8 mouse cellular contexts compared by ENCODE assay signal in genomic region chr14:25608618-25609017, GRCm38 (mm10).
A peak's percentile ranks its signal among the peaks of the same experiment; 100 is the strongest.
DNase-seq lines count a peak whose midpoint lies in the region; ATAC-seq and TF ChIP-seq lines count a peak whose summit lies in the region.

No protein-coding gene starts in this region.

- DNase-seq in kidney, adult 2 months, result no peak
- no peak for DNase-seq in kidney, adult 9 months
- DNase-seq in brain, embryonic 14.5 days (ENCODE audit: low read depth), result peak; percentile 59
- DNase-seq in adipocyte (ENCODE audit: low spot score), result no peak
- DNase-seq in layer of hippocampus, adult 9-10 months (ENCODE audit: low spot score), result no peak
- no peak for DNase-seq in frontal cortex, postnatal 14 days (ENCODE audit: low spot score in 2 of 2)

- peak overlapping the region; percentile 72 for H3K9ac ChIP-seq in intestine, embryonic 15.5 days
- H3K9ac ChIP-seq in neural tube, embryonic 14.5 days (replicated peaks; ENCODE audit: low read depth, low read length), result peak overlapping the region; percentile 99

- H3K36me3 ChIP-seq in kidney, adult 2 months (ENCODE audit: control insufficient read depth, insufficient read depth, low read length), result no peaks in the 10 kb centered on the region
- H3K36me3 ChIP-seq in intestine, embryonic 15.5 days, result no peaks in the 10 kb centered on the region
- H3K36me3 ChIP-seq in neural tube, embryonic 14.5 days (ENCODE audit: control insufficient read depth, insufficient read depth, low read length), result no peaks in the 10 kb centered on the region

- no peak for ATAC-seq in intestine, embryonic 15.5 days
- ATAC-seq in neural tube, embryonic 14.5 days (ENCODE audit: low read depth), result no peak

- H3K4me3 ChIP-seq in kidney, adult 2 months (ENCODE audit: insufficient read depth, low read depth, low read length), result peak overlapping the region; percentile 49
- H3K4me3 ChIP-seq in intestine, embryonic 15.5 days (replicated peaks), result peak overlapping the region; percentile 75
- peak overlapping the region; percentile 73 for H3K4me3 ChIP-seq in neural tube, embryonic 14.5 days (ENCODE audit: low read depth, low read length)

- H3K27ac ChIP-seq in kidney, adult 2 months (ENCODE audit: insufficient read depth, low read depth, low read length), result peak overlapping the region; percentile 51; the same call in 1 of the 2 replicates
- H3K27ac ChIP-seq in intestine, embryonic 15.5 days, result peak overlapping the region; percentile 88
- peak overlapping the region; percentile 99 for H3K27ac ChIP-seq in neural tube, embryonic 14.5 days (ENCODE audit: low read depth, low read length)

- WGBS in kidney, adult 2 months, result 67% methylated on average over 4 of the region's 4 CpGs
- 32% methylated on average over 4 of the region's 4 CpGs for WGBS in intestine, embryonic 15.5 days
- 6% methylated on average over 4 of the region's 4 CpGs for WGBS in neural tube, embryonic 14.5 days

- TF ChIP-seq POLR2A in kidney, adult 2 months (IDR thresholded peaks at IDR 0.05; ENCODE audit: low read depth, low read length), result no peak
- TF ChIP-seq POLR2A in brain, embryonic 14.5 days (IDR thresholded peaks at IDR 0.05; ENCODE audit: borderline replicate concordance, extremely low read depth, insufficient read depth, insufficient read length, poor library complexity, severe bottlenecking), result no peak

- peak overlapping the region; percentile 96 for H3K4me2 ChIP-seq in intestine, embryonic 15.5 days (replicated peaks)
- peak overlapping the region; percentile 99 for H3K4me2 ChIP-seq in neural tube, embryonic 14.5 days (ENCODE audit: low read depth, low read length)

- H3K4me1 ChIP-seq in kidney, adult 2 months (ENCODE audit: control insufficient read depth, insufficient read depth, low read length), result peaks cover 32% of the 10 kb centered on the region
- H3K4me1 ChIP-seq in intestine, embryonic 15.5 days (replicated peaks), result peaks cover 63% of the 10 kb centered on the region
- peaks cover 64% of the 10 kb centered on the region for H3K4me1 ChIP-seq in neural tube, embryonic 14.5 days (ENCODE audit: control insufficient read depth, insufficient read depth, low read length)

- no peaks in the 10 kb centered on the region for H3K27me3 ChIP-seq in kidney, adult 2 months (replicated peaks; ENCODE audit: control insufficient read depth, insufficient read depth, low read length)
- no peaks in the 10 kb centered on the region for H3K27me3 ChIP-seq in intestine, embryonic 15.5 days (replicated peaks)
- no peaks in the 10 kb centered on the region for H3K27me3 ChIP-seq in neural tube, embryonic 14.5 days (ENCODE audit: control insufficient read depth, insufficient read depth, low read length)

- H3K9me3 ChIP-seq in intestine, embryonic 15.5 days, result no peaks in the 10 kb centered on the region
- no peaks in the 10 kb centered on the region for H3K9me3 ChIP-seq in neural tube, embryonic 14.5 days (ENCODE audit: control insufficient read depth, low read length)

- no peak for TF ChIP-seq CTCF in kidney, adult 2 months (conservative IDR thresholded peaks at IDR 0.05; ENCODE audit: insufficient read depth, insufficient read length, low read depth, low read length)
- no peak for TF ChIP-seq CTCF in brain, embryonic 14.5 days (IDR thresholded peaks at IDR 0.05; ENCODE audit: borderline replicate concordance, extremely low read depth, insufficient read depth, insufficient read length)
